Mouse (Mus musculus) heart, adult 2 months (tissue): ENCODE results near the gene Ang. TPM values are rescaled to one million over a fixed set of nuclear protein-coding genes. Genes with fewer than 3 reads are reported as not detected.

ENCODE experiments used
- DNase-seq, 2 experiments: peaks; one replicate each; pipeline ENCODE4 v3.0.0; 2021
- H3K27ac ChIP-seq: fragments of 200-600 bp; 2 replicates; pipeline ENCODE4 v1.8.1; 2022
- H3K27me3 ChIP-seq: fragments of 200-500 bp; 2 replicates; pipeline ENCODE4 v1.6.1; 2012; ENCODE audit warnings: mild to moderate bottlenecking, low read length, inconsistent platforms, mixed read lengths; ENCODE audit not compliant: control insufficient read depth, insufficient read depth
- H3K36me3 ChIP-seq: fragments of 200-500 bp; 2 replicates; pipeline ENCODE4 v1.6.1; 2012; ENCODE audit warnings: low read length, inconsistent platforms; ENCODE audit not compliant: control insufficient read depth, insufficient read depth
- H3K4me1 ChIP-seq: fragments of 200-500 bp; 2 replicates; pipeline ENCODE4 v1.6.1; 2011; ENCODE audit warnings: low read length; ENCODE audit not compliant: control insufficient read depth, insufficient read depth
- H3K4me3 ChIP-seq: fragments of 200-600 bp; 2 replicates; pipeline ENCODE4 v1.8.1; 2022
- H3K79me2 ChIP-seq: fragments of 200-500 bp; replicated peaks from 2 replicates; pipeline ENCODE4 v1.6.1; 2012; ENCODE audit warnings: mild to moderate bottlenecking, inconsistent platforms, low read length, moderate library complexity, mixed read lengths; ENCODE audit not compliant: control insufficient read depth, insufficient read depth
- H3K9ac ChIP-seq: fragments of 200-500 bp; 2 replicates; pipeline ENCODE4 v1.6.1; 2012; ENCODE audit warnings: low read depth, mild to moderate bottlenecking, control low read depth, inconsistent platforms, low read length, mixed read lengths
- CTCF ChIP-seq: fragments of 200-600 bp; IDR thresholded peaks from 2 replicates; pipeline ENCODE4 v1.8.1; 2022; ENCODE audit warnings: antibody characterized with exemption, mild to moderate bottlenecking, moderate library complexity
- EP300 ChIP-seq: fragments of 200-500 bp; IDR thresholded peaks from 2 replicates; pipeline ENCODE4 v1.6.1; 2011; ENCODE audit warnings: low read depth, low read length, control low read depth; ENCODE audit not compliant: insufficient read depth
- POLR2A ChIP-seq: fragments of 200-500 bp; IDR thresholded peaks from 2 replicates; pipeline ENCODE4 v1.6.1; 2011; ENCODE audit warnings: mild to moderate bottlenecking, low read depth, low read length, control low read depth; ENCODE audit not compliant: insufficient read depth
- WGBS: fragments of 180-500 bp; shearing (Covaris S2); methylation state at CpG from one replicate; pipeline ENCODE4 v1.1.7; 2018; 5-methylcytosine and 5-hydroxymethylcytosine counted together
- intact Hi-C: fragments of 180-260 bp; cut with DNase I; formaldehyde crosslinking; loops from one replicate; pipeline ENCODE4 v1.15.1; 2025
- polyA plus RNA-seq: library from polyadenylated mRNA; depleted of rRNA; stranded (reverse); fragments of >200 nt; gene quantifications from 2 replicates; pipeline ENCODE4 v1.2.3, GENCODE M21; 2012
- total RNA-seq, 2 experiments: library from RNA; stranded (reverse); gene quantifications; 2 replicates each; pipeline ENCODE4 v1.2.3; 2021

Ang gene
- total and polyA plus RNA-seq, 3 experiments: 5.6 to 10.8 (median 10.2) TPM

DNA sequence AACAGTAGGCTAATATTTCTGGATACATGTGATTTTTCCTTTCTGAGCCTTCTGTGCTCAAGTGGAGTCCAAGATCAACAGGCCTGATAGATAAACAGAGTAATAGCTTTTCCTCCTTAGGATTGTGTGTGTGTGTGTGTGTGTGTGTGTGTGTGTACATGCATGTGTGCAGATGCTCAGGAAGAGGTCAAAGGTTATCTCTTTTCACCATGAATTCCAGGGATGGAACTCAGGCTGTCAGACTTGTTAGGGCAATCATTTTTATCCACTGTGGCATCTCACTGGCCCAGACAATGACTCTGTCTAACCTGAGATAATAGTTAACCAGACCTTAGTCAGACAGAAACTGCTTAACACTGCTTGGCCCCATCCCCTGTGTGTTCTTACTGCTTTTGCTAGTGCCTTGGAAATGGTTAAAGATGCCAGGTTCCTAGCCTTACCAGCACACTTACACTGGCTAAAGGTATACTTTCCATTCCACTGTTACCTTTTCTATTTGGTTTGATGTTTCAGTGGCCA is 15.6 kb downstream of the Ang start:
- Histone ChIP-seq H3K27me3 (no peaks in the 10 kb centered on the region), H3K4me3 (no peak overlapping the region), H3K9ac (no peak overlapping the region), H3K36me3 (peaks cover 2% of the 10 kb centered on the region), H3K4me1 (no peaks in the 10 kb centered on the region), H3K27ac (peak overlapping the region; percentile 45; the same call in 1 of the 2 replicates), H3K79me2 (no peaks in the 10 kb centered on the region)
- TF ChIP-seq CTCF (no peak), POLR2A (no peak), EP300 (no peak)
- DNase-seq: peak in 1 of 2 experiments; percentile 0
- intact Hi-C loops: no loop called here

DNA sequence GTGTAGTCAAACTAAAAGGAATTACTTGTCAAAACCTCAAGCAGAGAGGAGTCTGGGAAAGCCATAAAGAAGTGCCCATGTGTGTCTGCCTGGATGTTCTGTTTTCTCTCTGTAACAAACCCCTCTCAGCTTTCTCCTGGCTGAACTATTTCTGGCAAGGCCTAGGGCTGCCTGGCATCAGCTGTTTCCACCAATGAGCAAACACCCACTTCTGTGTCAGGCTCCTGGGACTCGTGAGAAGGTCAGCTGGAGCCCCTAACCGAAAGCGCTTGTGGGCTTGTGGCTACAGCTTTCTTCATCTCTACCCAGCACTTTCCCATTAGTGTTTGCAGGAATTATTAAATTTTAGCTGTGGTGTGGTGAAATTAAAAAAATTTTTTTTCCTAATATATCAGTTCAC is 21.0 kb downstream of the Ang start:
- DNase-seq: no peak

DNA sequence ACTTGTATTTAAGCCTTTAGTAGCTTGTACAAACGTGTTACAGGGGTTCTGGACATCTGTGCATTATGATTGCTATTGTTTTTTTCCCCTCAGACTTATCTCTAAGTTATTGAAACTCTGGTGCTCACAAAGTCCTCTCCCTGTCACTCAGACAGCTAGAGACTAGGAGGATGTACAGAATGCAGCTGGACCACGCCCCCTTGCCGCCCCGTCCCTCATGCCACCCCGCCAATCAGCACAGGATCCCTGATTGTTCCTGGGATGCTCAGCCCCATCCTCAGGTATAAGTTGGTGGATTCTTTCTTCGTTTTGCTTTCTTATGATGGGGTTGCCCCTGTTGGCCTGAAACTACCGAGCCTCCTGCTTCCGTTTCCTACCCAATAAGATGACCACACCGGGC is 22.5 kb downstream of the Ang start:
- no peak for TF ChIP-seq EP300
- no peak for TF ChIP-seq CTCF
- TF ChIP-seq POLR2A: no peak
- Histone ChIP-seq H3K27ac (no peak overlapping the region), H3K4me1 (no peaks in the 10 kb centered on the region), H3K4me3 (no peak overlapping the region), H3K79me2 (no peaks in the 10 kb centered on the region), H3K27me3 (no peaks in the 10 kb centered on the region), H3K36me3 (no peaks in the 10 kb centered on the region), H3K9ac (no peak overlapping the region)
- intact Hi-C loops: no loop called here
- WGBS: 59% methylated on average over 9 of the region's 9 CpGs
- DNase-seq: no peak

More for the DNA sequence above, 21.0 kb downstream of the Ang start:
- Histone ChIP-seq H3K4me1 (no peaks in the 10 kb centered on the region), H3K27me3 (no peaks in the 10 kb centered on the region), H3K4me3 (no peak overlapping the region), H3K27ac (no peak overlapping the region), H3K79me2 (no peaks in the 10 kb centered on the region), H3K36me3 (peaks cover 2% of the 10 kb centered on the region), H3K9ac (no peak overlapping the region)
- WGBS: 41% methylated on average over 3 of the region's 3 CpGs
- intact Hi-C loops: no loop called here
- TF ChIP-seq EP300: no peak
- no peak for TF ChIP-seq POLR2A

- no peaks in the 10 kb centered on the region for H3K27me3 ChIP-seq
- TF ChIP-seq POLR2A: no peak
- no peak for TF ChIP-seq CTCF
- no peak for TF ChIP-seq EP300
- H3K79me2 ChIP-seq: no peaks in the 10 kb centered on the region
- no peak within 1 kb of the TSS for H3K27ac ChIP-seq
- DNase-seq: no peak
- WGBS: 64% methylated on average over 12 of the region's 12 CpGs
- H3K4me1 ChIP-seq: no peaks in the 10 kb centered on the region
- H3K4me3 ChIP-seq: no peak within 1 kb of the TSS
- intact Hi-C loops: no loop called here
- H3K9ac ChIP-seq: no peak within 1 kb of the TSS
- H3K36me3 ChIP-seq: no peaks in the 10 kb centered on the region
These were observed 23.1 kb downstream of the Ang start, which contains the start of gene Eddm3b for GRCm38 (mm10) chr14:51113916-51114560. Gene Eddm3b, plus strand, starts transcription at chr14:51114426.

DNA sequence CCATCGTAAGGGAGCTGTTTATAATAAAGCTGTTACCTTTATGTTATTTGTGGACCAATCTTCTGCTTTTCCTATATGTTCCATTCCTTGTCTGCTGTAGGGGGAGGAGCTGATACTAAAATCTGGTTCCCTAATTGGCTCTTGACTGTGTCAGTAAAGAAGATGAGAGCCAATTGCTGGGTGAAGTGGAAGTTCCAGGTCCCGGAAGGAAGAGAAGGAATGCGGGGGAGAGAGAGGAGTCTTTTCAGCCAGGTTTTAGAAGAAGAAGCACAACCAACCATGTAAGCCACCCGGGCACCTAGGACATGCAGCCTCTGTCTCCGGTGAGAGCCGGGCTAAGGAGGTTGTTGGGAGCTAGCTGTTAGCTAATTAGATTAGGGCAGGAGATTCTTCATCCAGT is 34.7 kb downstream of the Ang start:
- no peaks in the 10 kb centered on the region for H3K79me2 ChIP-seq
- WGBS: 86% methylated on average over 6 of the region's 6 CpGs

GRCm38 (mm10) chr14:51127648-51128258 is 36.8 kb downstream of the Ang start:
- TF ChIP-seq POLR2A: no peak
- TF ChIP-seq CTCF: no peak
- TF ChIP-seq EP300: no peak
- H3K36me3 ChIP-seq: no peaks in the 10 kb centered on the region
- intact Hi-C loops: loop anchor here (5.0 kb wide), 1 partner anchor 35 kb away; the partner anchor contains the start of gene Rnase2b
- no peak overlapping the region for H3K9ac ChIP-seq
- H3K27me3 ChIP-seq: no peaks in the 10 kb centered on the region
- no peak for DNase-seq
- no peaks in the 10 kb centered on the region for H3K79me2 ChIP-seq
- no peaks in the 10 kb centered on the region for H3K4me1 ChIP-seq
- H3K4me3 ChIP-seq: no peak overlapping the region
- WGBS: 69% methylated on average over 2 of the region's 2 CpGs
- no peak overlapping the region for H3K27ac ChIP-seq

More for the DNA sequence above, 34.7 kb downstream of the Ang start:
- intact Hi-C loops: loop anchor here (5.0 kb wide), 1 partner anchor 37 kb away; the partner anchor contains the start of gene Rnase2b
- Histone ChIP-seq H3K4me3 (no peak overlapping the region), H3K9ac (no peak overlapping the region), H3K4me1 (no peaks in the 10 kb centered on the region), H3K27me3 (no peaks in the 10 kb centered on the region), H3K36me3 (no peaks in the 10 kb centered on the region), H3K27ac (no peak overlapping the region)
- TF ChIP-seq EP300 (no peak), CTCF (no peak), POLR2A (no peak)
- DNase-seq: no peak
